ENCODE assay signal across 26 mouse cellular contexts in the genomic region with DNA sequence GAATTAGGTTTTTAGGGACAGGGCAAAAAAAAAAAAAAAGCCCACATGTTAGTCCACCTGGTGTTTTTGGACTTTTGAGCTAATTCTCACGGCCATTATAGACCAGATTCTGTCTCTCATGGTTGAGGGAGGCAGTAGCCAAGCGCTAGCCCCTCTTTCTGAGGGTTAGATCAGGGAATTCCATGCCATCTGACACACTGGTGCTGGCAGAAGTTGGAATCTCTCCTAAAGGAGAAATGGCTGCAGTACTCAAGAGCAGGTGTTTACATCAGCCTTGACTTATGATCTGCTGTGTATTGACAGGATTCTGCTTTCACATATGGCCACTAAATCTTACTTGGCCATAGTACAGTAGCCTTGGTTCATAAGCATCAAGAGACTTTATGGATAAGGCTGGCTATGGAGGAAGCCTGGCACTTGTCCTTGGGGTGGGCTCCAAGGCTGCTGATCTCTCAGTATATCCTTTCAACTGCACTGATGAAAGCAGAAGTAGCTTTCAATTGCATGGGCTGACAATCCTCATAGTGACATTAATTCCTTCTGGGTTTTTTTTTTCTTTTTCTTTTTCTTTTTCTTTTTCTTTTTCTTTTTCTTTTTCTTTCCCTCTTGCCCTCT. TPM values are rescaled to one million over a fixed set of nuclear protein-coding genes. Genes with fewer than 3 reads are reported as not detected.
DNase-seq lines count a peak whose midpoint lies in the region; ATAC-seq and TF ChIP-seq lines count a peak whose summit lies in the region.
"Had no signal": no experiment of that assay in that cellular context is flagged by ENCODE, and none has a peak within 500 bp of the region (broad histone marks: within the 10 kb centered on the region; RNA-seq: fewer than 3 reads in every experiment).

No protein-coding gene starts in this region.

- no peak for ATAC-seq in hindbrain, postnatal 0 days
- ATAC-seq in hindbrain, embryonic 11.5 days (ENCODE audit: low FRiP score): no peak
- ATAC-seq in midbrain, postnatal 0 days (ENCODE audit: low FRiP score): no peak
- ATAC-seq in forebrain, embryonic 16.5 days: peak; percentile 68
- ATAC-seq in liver, embryonic 12.5 days: no peak
- ATAC-seq: activated CD4-positive, CD25-positive, alpha-beta regulatory T cell, adult 4 months; hindbrain, embryonic 16.5 days; inflammation-experienced regulatory T-cells, adult 6 months; intestine, embryonic 16.5 days had no signal

- DNase-seq in cerebellum, postnatal 10 days: peak; percentile 20 to 60
- no peak for DNase-seq in cerebellum, adult 9-11 months
- DNase-seq in hindbrain, postnatal 0 days (ENCODE audit: low spot score): peak; percentile 2
- no peak for DNase-seq in hindbrain, embryonic 11.5 days (ENCODE audit: low spot score)
- peak; percentile 21 for DNase-seq in midbrain, postnatal 0 days (ENCODE audit: low spot score)
- no peak for DNase-seq in midbrain, embryonic 10.5 days (ENCODE audit: low spot score)
- DNase-seq: adrenal gland, adult 8-10 months; adrenal gland, postnatal 25 days; cerebellum, adult 18-20 months; cerebellum, adult 9-10 months; cerebellum, postnatal 36 days; embryo, embryonic 11 days; gastrocnemius, postnatal 36 days; heart, adult 11 months; kidney, adult 18-20 months had no signal

- WGBS in hindbrain, postnatal 0 days: 46% methylated on average over 2 of the region's 2 CpGs
- WGBS in hindbrain, embryonic 11.5 days: 84% methylated on average over 2 of the region's 2 CpGs
- WGBS in midbrain, postnatal 0 days: 70% methylated on average over 2 of the region's 2 CpGs
- 70% methylated on average over 2 of the region's 2 CpGs for WGBS in midbrain, embryonic 10.5 days
- 30% methylated on average over 2 of the region's 2 CpGs for WGBS in forebrain, embryonic 16.5 days
- 68% methylated on average over 2 of the region's 2 CpGs for WGBS in liver, embryonic 12.5 days (ENCODE audit: insufficient replicate concordance)

- no peak for TF ChIP-seq CTCF in hindbrain, postnatal 0 days (IDR thresholded peaks at IDR 0.05; ENCODE audit: low read depth)
- no peak for TF ChIP-seq CTCF in midbrain, postnatal 0 days (IDR thresholded peaks at IDR 0.05)

- no peaks in the 10 kb centered on the region for H3K27me3 ChIP-seq in hindbrain, postnatal 0 days (ENCODE audit: insufficient read depth, low read length)
- H3K27me3 ChIP-seq in hindbrain, embryonic 11.5 days (ENCODE audit: control insufficient read depth, insufficient read depth, low read length): no peaks in the 10 kb centered on the region
- no peaks in the 10 kb centered on the region for H3K27me3 ChIP-seq in midbrain, postnatal 0 days (ENCODE audit: insufficient read depth, low read length)
- peaks cover 9% of the 10 kb centered on the region; the same call in 1 of the 2 replicates for H3K27me3 ChIP-seq in midbrain, embryonic 10.5 days (ENCODE audit: low read depth, poor library complexity, severe bottlenecking)
- H3K27me3 ChIP-seq in forebrain, embryonic 16.5 days (replicated peaks; ENCODE audit: control insufficient read depth, insufficient read depth, low read length): no peaks in the 10 kb centered on the region
- H3K27me3 ChIP-seq in liver, embryonic 12.5 days (replicated peaks): no peaks in the 10 kb centered on the region
- H3K27me3 ChIP-seq: embryonic facial prominence, embryonic 13.5 days; hindbrain, embryonic 13.5 days had no signal

- H3K4me1 ChIP-seq in hindbrain, postnatal 0 days (ENCODE audit: insufficient read depth, low read length): no peaks in the 10 kb centered on the region
- no peaks in the 10 kb centered on the region for H3K4me1 ChIP-seq in hindbrain, embryonic 11.5 days (replicated peaks; ENCODE audit: control insufficient read depth, insufficient read depth, low read length)
- no peaks in the 10 kb centered on the region for H3K4me1 ChIP-seq in midbrain, postnatal 0 days (ENCODE audit: insufficient read depth, low read length)
- peaks cover 7% of the 10 kb centered on the region; the same call in 1 of the 2 replicates for H3K4me1 ChIP-seq in midbrain, embryonic 10.5 days
- H3K4me1 ChIP-seq in forebrain, embryonic 16.5 days (replicated peaks; ENCODE audit: control insufficient read depth, insufficient read depth, low read length): 0 out of 2 replicates have a peak, but pooled peaks cover 5% of the 10 kb centered on the region
- H3K4me1 ChIP-seq in liver, embryonic 12.5 days: 0 out of 2 replicates have a peak, but pooled peaks cover 3% of the 10 kb centered on the region
- H3K4me1 ChIP-seq: embryonic facial prominence, embryonic 13.5 days; hindbrain, embryonic 13.5 days had no signal

- H3K4me3 ChIP-seq in hindbrain, postnatal 0 days (ENCODE audit: low read length): no peak overlapping the region
- no peak overlapping the region for H3K4me3 ChIP-seq in hindbrain, embryonic 11.5 days (ENCODE audit: low read depth, low read length)
- H3K4me3 ChIP-seq in midbrain, postnatal 0 days (ENCODE audit: low read depth, low read length): no peak overlapping the region
- H3K4me3 ChIP-seq in midbrain, embryonic 10.5 days: no peak overlapping the region
- H3K4me3 ChIP-seq in forebrain, embryonic 16.5 days (replicated peaks; ENCODE audit: low read length): no peak overlapping the region
- no peak overlapping the region for H3K4me3 ChIP-seq in liver, embryonic 12.5 days
- H3K4me3 ChIP-seq: embryonic facial prominence, embryonic 10.5 days; embryonic facial prominence, embryonic 13.5 days; erythroblast, embryonic 14.5 days; hindbrain, embryonic 13.5 days had no signal

- no peak overlapping the region for H3K27ac ChIP-seq in hindbrain, postnatal 0 days
- H3K27ac ChIP-seq in hindbrain, embryonic 11.5 days (ENCODE audit: low read depth, low read length): no peak overlapping the region
- H3K27ac ChIP-seq in midbrain, postnatal 0 days (ENCODE audit: low read depth, low read length): no peak overlapping the region
- no peak overlapping the region for H3K27ac ChIP-seq in midbrain, embryonic 10.5 days (replicated peaks)
- H3K27ac ChIP-seq in forebrain, embryonic 16.5 days (ENCODE audit: low read length): no peak overlapping the region
- no peak overlapping the region for H3K27ac ChIP-seq in liver, embryonic 12.5 days
- H3K27ac ChIP-seq: embryonic facial prominence, embryonic 10.5 days; embryonic facial prominence, embryonic 13.5 days; hindbrain, embryonic 13.5 days had no signal

- no peak overlapping the region for H3K4me2 ChIP-seq in hindbrain, postnatal 0 days (ENCODE audit: low read depth, low read length)
- H3K4me2 ChIP-seq in hindbrain, embryonic 11.5 days (replicated peaks; ENCODE audit: low read depth, low read length): no peak overlapping the region
- no peak overlapping the region for H3K4me2 ChIP-seq in midbrain, postnatal 0 days (ENCODE audit: low read depth, low read length, poor library complexity, severe bottlenecking)
- no peak overlapping the region for H3K4me2 ChIP-seq in forebrain, embryonic 16.5 days (ENCODE audit: low read length)
- no peak overlapping the region for H3K4me2 ChIP-seq in liver, embryonic 12.5 days
- H3K4me2 ChIP-seq: embryonic facial prominence, embryonic 13.5 days; heart, embryonic 11.5 days; hindbrain, embryonic 13.5 days had no signal

- no peaks in the 10 kb centered on the region for H3K9me3 ChIP-seq in hindbrain, postnatal 0 days (ENCODE audit: low read length)
- H3K9me3 ChIP-seq in hindbrain, embryonic 11.5 days (ENCODE audit: control insufficient read depth, low read length): no peaks in the 10 kb centered on the region
- no peaks in the 10 kb centered on the region for H3K9me3 ChIP-seq in midbrain, postnatal 0 days (ENCODE audit: low read length)
- H3K9me3 ChIP-seq in midbrain, embryonic 10.5 days (replicated peaks): no peaks in the 10 kb centered on the region
- H3K9me3 ChIP-seq in forebrain, embryonic 16.5 days (ENCODE audit: control insufficient read depth, low read length): no peaks in the 10 kb centered on the region
- H3K9me3 ChIP-seq in liver, embryonic 12.5 days (replicated peaks): no peaks in the 10 kb centered on the region
- H3K9me3 ChIP-seq: embryonic facial prominence, embryonic 10.5 days; embryonic facial prominence, embryonic 13.5 days; hindbrain, embryonic 13.5 days had no signal

- no peaks in the 10 kb centered on the region for H3K36me3 ChIP-seq in hindbrain, postnatal 0 days (ENCODE audit: insufficient read depth, low read length)
- H3K36me3 ChIP-seq in hindbrain, embryonic 11.5 days (ENCODE audit: control insufficient read depth, insufficient read depth, low read length): no peaks in the 10 kb centered on the region
- H3K36me3 ChIP-seq in midbrain, postnatal 0 days (ENCODE audit: insufficient read depth, low read length): no peaks in the 10 kb centered on the region
- H3K36me3 ChIP-seq in midbrain, embryonic 10.5 days: no peaks in the 10 kb centered on the region
- H3K36me3 ChIP-seq in forebrain, embryonic 16.5 days (ENCODE audit: control insufficient read depth, insufficient read depth): no peaks in the 10 kb centered on the region
- no peaks in the 10 kb centered on the region for H3K36me3 ChIP-seq in liver, embryonic 12.5 days
- H3K36me3 ChIP-seq: embryonic facial prominence, embryonic 10.5 days; embryonic facial prominence, embryonic 13.5 days; hindbrain, embryonic 13.5 days had no signal

- H3K9ac ChIP-seq in hindbrain, postnatal 0 days (replicated peaks; ENCODE audit: low read length): no peak overlapping the region
- no peak overlapping the region for H3K9ac ChIP-seq in hindbrain, embryonic 11.5 days (ENCODE audit: low read depth, low read length)
- H3K9ac ChIP-seq in midbrain, postnatal 0 days (replicated peaks; ENCODE audit: low read length, poor library complexity, severe bottlenecking): no peak overlapping the region
- no peak overlapping the region for H3K9ac ChIP-seq in forebrain, embryonic 16.5 days (replicated peaks; ENCODE audit: low read depth, low read length)
- H3K9ac ChIP-seq in liver, embryonic 12.5 days: no peak overlapping the region
- H3K9ac ChIP-seq: embryonic facial prominence, embryonic 13.5 days; hindbrain, embryonic 13.5 days had no signal

RNA-seq across cellular contexts. Expression of a gene that starts 26.5 kb away (rescaled TPM):
- total RNA-seq in hindbrain, postnatal 0 days (2014; rRNA removed): 3.1 and 3.2 TPM in 2 replicates
- polyA plus RNA-seq in hindbrain, postnatal 0 days (2015; fragmentation: Nextera tagmentation; extraction: Ambion mirVana): 9.7 and 10.3 TPM in 2 replicates
- 17.2 and 19.9 TPM in 2 replicates for polyA plus RNA-seq in hindbrain, embryonic 11.5 days (2014; fragmentation: Nextera tagmentation; extraction: Ambion mirVana)
- total RNA-seq in midbrain, postnatal 0 days (2014; rRNA removed): 1.6 and 4.1 TPM in 2 replicates
- polyA plus RNA-seq in midbrain, postnatal 0 days (2015; fragmentation: Nextera tagmentation; extraction: Ambion mirVana): 7.2 and 7.6 TPM in 2 replicates
- polyA plus RNA-seq in midbrain, embryonic 10.5 days (2016; fragmentation: Nextera tagmentation; extraction: Ambion mirVana): 26.3 and 27.1 TPM in 2 replicates
- 31.3 and 39.5 TPM in 2 replicates for polyA plus RNA-seq in forebrain, embryonic 16.5 days (2015; fragmentation: Nextera tagmentation; extraction: Ambion mirVana)
- 6.3 and 7.2 TPM in 2 replicates for polyA plus RNA-seq in liver, embryonic 12.5 days (2016; fragmentation: Nextera tagmentation; extraction: Ambion mirVana)
- polyA plus RNA-seq: inflammation-experienced regulatory T-cells, adult 6 months had no signal

Comparison
In these comparisons a context has a peak if more than half of its experiments do, and no peak if none do; other contexts are left out.
1. DNase-seq: peak in cerebellum, postnatal 10 days (2 of 2), hindbrain, postnatal 0 days (single experiment) and midbrain, postnatal 0 days (single experiment); none in cerebellum, adult 9-11 months (single experiment), hindbrain, embryonic 11.5 days (single experiment) and midbrain, embryonic 10.5 days (single experiment).